Mouse (Mus musculus): Measurements from ENCODE around the gene Xkr8.
A peak's percentile ranks its signal among the peaks of the same experiment; 100 is the strongest.
"Not testable (repeated sequence)": the region's sequence is repeated elsewhere in the genome, so short reads cannot be mapped to it uniquely, and the experiment has no call there.

The Xkr8 gene

DNA sequence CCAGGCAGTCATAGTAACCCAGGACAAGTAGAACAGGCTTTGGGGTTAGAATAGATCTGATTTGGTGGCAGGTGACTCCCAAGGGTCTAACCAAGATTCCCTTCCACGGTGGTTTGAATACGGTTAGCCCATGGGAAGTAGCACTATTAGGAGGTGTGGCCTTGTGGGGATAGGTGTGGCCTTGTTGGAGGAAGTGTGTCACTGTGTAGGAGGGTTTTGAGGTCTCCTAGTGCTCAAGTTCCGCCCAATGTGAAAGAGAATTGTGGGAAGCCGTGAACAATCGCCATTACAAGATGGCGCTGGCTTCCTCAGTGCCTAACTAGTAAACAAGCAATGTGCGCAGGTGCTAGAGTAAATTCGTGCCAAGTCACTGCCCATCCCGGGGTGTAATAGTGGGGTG, 4.8 kb upstream of the Xkr8 start:
- not testable (repeated sequence) for DNase-seq (ENCODE audit: low spot score in 2 of 2)

DNA sequence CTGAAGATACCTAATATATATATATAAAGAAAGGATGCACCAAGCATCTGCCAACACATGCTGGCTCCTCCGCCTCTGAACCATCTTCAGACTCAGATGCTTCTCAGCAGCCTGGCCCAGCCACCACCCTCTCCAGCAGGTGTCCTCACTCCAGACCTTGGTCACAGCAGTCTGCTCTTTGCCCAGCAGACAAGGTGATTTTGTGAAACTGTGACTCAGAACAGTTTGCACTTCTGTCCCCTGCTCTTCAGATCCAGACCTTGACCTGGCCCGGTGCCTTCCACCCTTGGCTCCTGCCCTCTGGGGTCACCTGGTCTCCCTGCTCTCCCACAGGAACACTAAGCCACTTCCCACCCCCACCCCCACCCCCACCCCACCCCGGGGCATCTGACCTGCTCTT, 3.5 kb upstream of the Xkr8 start:
- DNase-seq (ENCODE audit: low spot score in 2 of 2): no peak

DNA sequence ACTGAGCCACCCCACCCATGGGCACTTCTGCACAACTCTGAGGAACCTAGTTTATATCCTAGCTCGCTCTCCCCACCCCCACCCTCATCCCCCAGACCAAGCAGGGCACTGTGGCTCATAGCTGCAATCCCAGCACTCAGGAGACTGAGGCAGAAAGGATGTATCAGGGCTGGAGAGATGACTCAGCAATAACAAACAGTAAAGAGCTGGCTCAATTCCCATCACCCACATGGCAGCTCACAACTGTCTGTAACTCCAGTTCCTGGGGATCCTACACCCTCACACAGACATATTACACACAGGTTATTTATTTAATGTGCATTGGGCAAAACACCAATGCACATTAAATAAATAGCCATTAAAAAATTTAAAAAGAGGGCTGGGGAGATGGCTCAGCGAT, 3.0 kb upstream of the Xkr8 start:
- DNase-seq (ENCODE audit: low spot score in 2 of 2): no peak

DNA sequence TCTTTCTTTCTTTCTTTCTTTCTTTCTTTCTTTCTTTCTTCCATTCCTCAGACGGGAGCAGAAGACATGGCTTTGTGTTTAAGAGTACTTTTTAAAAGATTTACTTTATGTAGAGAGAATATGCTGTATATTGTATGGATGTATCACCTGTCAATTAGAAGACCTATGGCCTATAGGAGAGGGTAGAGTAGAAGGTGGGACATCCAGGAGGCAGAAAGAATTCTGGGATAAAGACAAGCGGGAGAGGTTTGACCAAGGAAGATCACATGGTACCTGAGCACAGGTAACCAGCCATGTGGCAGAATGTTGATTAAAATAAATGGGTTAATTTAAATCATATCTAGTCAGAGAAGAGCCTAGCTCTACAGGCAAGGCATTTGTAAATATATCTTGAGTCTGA, 2.4 kb upstream of the Xkr8 start:
- no peak for DNase-seq (ENCODE audit: low spot score in 2 of 2)

DNA sequence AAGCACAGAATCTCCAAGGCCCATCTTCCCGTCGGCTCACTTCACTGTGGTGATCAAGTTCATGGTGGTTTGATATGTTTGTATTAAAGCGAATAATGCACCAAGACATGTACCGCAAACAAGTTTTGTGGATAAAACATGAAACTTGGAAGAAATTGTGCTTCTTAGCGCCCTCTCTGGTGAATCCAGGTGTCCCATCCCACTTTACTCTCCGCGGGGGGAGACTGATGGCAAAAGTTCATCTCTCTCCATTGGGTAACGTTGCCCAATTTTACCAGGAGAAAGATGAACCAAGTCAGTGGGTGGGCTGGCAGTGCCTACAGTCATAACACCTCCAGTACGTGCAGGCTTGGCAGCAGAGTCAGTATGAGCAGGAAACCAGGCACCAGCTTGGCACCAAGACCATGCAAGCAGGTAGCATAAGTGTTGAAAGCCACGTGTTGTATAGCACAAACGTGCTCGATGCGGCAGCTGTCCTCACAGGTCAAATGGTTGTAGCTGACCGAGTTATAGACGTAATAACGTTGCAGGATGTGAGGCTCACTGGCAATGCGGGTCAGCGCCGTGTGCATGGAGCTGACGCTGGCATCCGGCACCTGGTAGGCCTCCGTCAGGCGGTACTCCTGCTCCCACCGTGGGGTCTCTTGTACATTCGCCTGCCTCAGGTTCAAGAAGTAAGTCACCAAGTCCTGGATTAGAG, 875 bp upstream of the Xkr8 start:
- DNase-seq (ENCODE audit: low spot score in 2 of 2): no peak

DNA sequence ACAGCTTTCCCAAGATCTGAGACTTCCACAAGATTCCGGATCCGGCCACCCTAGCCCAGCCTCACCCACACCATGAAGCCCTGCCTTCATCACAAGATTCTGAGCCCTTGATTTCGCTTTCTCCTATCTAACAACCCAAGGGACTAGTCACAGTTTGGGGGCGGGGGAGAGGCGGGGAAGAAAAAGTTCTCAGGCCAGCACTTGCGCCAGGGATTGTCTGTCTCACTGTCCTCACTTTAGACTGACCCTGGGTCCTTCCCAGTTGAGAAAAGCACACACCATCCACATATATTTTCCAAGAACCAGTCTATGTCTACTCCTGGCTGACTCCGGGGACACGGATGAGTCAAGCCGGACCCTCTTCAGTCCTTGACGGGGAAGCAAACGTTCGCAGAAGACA, 730 bp downstream of the Xkr8 start:
- DNase-seq (ENCODE audit: low spot score in 2 of 2): no peak

DNA sequence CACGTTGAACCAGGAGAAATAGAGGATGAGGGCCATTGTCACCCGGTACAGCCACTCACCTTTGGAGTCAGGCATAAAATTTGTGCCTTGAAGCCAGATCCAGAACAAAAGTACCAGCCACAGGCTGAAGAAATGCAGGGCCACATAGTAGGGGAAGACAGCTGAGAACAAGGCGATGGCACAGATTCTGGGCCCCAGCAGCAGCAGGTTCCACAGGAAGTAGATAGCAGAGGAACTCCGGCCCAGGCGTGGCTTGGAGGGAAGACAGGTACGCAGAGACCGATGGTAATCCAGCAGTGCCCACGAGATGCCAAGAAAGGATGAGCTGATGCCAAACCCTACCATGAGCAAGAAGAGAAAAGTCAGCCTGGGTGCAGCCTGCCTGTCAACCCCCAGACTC, 4.1 kb downstream of the Xkr8 start:
- DNase-seq (ENCODE audit: low spot score in 2 of 2): no peak

DNA sequence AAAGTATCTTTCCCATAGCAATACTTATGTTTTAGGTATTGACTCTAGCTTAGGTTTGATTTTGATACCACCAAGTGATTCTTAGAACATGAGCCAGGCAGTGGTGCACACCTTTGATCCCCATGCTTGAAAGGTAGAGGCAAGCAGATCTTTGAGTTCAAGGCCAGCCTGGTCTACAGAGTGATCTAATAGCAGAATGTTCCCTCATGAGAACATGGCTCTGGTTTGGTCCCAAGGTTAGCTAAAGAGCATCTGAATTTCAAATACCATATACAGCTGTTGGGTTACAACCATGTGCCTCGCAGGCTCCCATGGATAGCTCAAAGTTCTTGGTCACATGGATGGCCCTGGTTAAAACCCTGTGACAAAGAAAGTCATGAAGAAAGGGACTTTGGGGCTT, 14.1 kb downstream of the Xkr8 start:
- no peak for DNase-seq (ENCODE audit: low spot score in 2 of 2)

DNA sequence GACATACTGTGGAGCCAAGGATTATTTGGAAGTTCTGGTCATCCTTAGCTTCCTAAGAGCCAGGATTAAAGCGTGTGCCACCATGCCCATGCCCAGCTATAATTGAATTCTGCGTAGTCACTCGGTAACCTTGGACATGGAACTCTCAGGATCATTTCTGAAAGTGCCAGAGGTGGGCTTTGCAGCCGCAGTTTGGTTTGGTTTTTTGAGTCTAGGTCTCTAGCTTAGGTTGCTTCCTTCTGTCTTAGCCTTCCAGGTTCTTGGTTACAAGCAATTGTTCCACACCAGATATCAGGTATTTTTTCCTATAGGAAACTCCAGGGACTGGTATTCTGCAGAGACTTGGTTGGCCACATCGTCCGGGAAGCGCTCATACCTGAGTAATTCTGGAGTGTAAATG, 19.2 kb downstream of the Xkr8 start:
- no peak for DNase-seq (ENCODE audit: low spot score in 2 of 2)

DNA sequence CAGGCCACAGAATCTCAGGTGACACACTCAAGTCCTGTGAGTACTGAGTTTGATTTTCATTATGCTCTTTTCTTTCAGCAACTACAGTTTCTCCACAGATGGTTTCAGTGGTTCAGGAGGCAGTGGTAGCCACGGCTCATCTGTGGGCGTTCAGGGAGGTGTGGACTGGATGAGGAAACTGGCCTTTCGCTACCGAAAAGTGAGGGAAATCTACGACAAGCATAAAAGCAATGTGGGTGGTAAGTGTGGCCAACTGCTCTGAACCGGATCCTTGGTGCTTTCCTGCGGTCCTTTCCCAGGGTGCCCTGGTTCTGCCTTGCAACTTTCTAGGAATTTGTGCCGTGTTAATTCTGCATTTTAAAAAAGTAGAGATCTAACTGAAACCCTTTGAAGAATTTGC, 25.5 kb downstream of the Xkr8 start:
- no peak for DNase-seq (ENCODE audit: low spot score in 2 of 2)

DNA sequence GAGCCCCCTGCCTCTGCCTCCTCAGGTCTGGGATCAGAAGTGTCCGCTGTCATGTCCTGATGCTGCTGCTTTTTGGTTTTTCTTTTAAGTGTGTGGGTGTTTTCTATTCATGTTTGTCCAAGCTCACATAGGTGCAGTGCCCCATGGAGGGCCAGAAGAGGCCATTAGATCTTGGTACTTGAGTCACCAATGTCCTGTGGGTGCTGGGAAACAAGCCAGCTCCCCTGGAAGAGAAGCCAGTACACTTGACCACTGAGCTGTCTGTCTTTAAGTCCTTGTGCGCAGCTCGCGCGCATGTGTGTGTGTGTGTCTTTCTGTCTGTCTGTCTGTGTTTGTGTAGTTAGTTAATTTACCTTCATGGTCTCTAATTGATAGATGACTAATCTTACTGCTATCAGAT, 30.3 kb downstream of the Xkr8 start:
- DNase-seq (ENCODE audit: low spot score in 2 of 2): no peak

DNA sequence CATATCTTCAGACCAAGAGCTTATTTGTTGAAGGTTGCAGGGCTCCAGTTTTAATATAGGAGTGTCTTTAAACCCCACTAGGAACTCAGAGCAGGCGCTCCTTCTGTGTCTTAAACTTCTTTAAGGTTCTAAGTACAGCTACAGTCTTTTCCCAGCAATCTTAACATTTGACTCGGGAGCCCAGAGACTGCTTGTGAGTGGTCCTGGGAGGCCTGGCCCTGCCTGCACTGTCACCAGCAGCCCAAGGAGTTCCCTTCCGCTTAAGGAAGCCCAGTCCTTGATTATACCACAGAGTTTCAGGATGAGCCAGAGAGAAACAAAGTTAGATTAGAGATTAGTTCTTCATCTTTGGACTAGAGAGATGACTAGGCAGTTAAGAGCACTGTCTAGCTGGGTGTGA, 39.0 kb downstream of the Xkr8 start:
- DNase-seq (ENCODE audit: low spot score in 2 of 2): no peak

DNA sequence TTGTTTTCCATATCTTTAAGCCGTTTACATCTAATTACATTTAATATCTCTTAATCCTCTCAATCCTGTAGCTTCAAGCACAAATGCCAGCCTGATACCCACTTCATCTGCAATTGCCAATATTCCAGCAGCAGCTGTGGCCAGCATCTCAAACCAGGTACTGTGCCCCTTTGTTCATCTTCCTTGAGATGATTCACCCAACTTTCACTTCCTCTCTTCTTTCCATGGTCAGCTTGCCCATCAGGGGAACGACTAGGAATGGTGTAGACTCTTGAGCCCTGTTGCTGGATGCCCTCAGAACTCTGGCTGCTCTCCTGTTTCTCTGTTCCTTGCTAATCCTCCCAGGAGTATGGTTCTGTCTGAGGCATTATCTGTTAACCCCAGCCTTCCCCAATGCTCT, 42.7 kb downstream of the Xkr8 start:
- DNase-seq (ENCODE audit: low spot score in 2 of 2): no peak

DNA sequence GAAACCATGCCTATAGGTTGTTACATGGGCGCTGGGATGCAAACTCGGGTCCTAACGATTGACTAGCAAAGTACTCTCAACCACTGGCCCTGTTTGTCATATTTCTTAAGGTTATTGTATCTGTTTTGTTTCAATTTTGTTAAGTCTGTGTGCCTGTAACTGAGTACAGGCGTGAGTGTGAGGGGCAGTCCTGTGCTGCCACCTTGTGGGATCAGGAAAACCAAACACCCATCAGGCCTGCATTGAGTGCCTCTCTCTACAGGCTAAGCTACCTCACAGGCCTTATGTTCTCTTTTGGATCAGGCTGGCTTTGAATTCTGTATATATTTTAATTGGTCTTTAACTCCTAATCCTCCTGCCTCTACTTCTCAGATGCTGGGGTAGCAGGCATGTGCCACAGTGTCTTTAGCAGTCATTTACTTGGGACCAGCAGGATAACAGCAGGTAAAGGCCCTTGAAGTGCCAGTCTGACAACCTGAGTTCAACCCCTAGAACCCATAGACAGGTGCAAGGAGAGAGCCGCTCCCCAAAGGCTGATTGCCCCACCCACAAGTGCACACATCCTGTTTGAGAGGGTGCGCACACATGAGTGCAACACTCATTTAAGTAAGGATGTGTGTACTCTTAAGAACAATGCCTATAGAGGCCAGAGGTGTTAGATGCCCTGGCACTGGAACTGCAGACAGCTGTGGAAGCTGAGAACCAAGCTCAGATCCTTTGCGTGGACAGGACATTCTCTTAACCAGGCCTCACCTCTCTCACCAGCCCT, 55.4 kb downstream of the Xkr8 start:
- peak; percentile 14 to 19 for DNase-seq (ENCODE audit: low spot score in 2 of 2)

All from spleen, postnatal 36 days (tissue).